Mouse (Mus musculus): ENCODE measurements around the gene Eif5. TPM values are rescaled to one million over a fixed set of nuclear protein-coding genes. Genes with fewer than 3 reads are reported as not detected.
A peak's percentile ranks its signal among the peaks of the same experiment; 100 is the strongest.

Gene Eif5
- polyA plus RNA-seq (2012; rRNA removed) = 280 and 283 TPM in 2 replicates

DNA sequence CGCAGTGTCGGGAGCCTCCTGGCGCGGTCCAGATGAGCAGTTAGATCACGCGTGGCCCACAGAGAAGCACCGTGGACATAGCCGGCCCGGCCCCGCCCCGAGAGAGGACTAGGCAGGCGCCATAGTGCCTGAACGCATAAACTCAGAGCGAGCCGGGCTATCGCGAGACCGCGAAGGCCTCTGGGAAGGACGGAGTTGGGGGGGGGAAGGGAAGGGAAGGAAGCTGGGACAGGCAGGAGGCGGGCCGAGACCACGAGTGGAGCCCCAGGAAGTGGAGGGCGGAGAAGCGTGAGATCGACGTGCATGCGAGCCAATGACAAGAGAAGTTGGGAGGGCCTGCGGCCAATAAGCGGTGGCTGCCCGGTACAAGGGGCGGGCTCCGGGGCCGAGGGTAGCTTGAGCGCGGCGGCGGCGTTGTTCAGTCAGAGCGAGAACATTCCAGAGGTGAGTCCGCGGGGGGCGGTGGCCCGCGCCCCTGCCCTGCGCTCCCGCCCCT is at the start of gene Eif5:
Gene Eif5 (plus strand): TSS at position 221 of the 496 bp plus-strand sequence.
- peaks cover 6% of the 10 kb centered on the region for H3K36me3 ChIP-seq (ENCODE audit: control insufficient read depth, insufficient read depth, low read length)
- TF ChIP-seq CTCF (IDR thresholded peaks at IDR 0.05; ENCODE audit: control insufficient read depth, insufficient read depth, insufficient replicate concordance, low read depth, low read length) = no peak
- peak; percentile 95 for TF ChIP-seq POLR2A (IDR thresholded peaks at IDR 0.05; ENCODE audit: control insufficient read depth, low read depth, low read length)
- H3K27me3 ChIP-seq (ENCODE audit: control insufficient read depth, insufficient read depth, low read length) = no peaks in the 10 kb centered on the region
- H3K4me1 ChIP-seq (ENCODE audit: control insufficient read depth, insufficient read depth, low read length) = peaks cover 9% of the 10 kb centered on the region; the same call in 1 of the 2 replicates
- peak within 1 kb of the TSS; percentile 97 for H3K27ac ChIP-seq (ENCODE audit: control insufficient read depth, insufficient read depth, low read depth, low read length)
- H3K4me3 ChIP-seq (ENCODE audit: control insufficient read depth, low read depth, low read length) = peak within 1 kb of the TSS; percentile 92

DNA sequence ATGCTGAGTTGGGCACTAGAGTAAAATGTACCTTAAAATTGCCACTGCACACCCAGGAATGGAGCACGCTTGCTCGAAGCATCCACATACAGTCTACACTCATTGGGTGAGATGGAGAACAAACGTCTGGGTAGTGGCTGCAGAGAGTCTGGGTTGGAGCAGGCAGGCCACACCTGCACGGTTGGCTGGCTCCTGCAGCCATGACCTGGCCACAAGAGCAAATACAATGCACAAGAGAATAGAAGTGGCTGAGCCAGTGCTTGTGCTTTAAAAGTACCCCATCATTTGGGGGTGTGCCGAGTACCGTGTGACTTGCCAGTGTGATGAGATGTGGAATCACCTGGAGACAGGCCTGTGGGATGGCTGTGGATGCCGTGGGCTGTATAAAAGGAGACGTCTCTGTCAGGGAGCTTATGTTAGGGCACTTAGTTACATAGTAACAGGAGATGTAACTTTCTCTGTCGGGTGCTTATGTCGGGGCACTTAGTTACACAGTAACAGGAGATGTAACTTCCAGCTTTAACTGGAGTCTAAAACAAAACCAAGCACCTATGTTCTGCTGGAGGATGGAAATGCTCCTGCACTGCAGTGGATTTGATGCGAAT is 48.5 kb upstream of the Eif5 start:
- H3K4me3 ChIP-seq (ENCODE audit: control insufficient read depth, low read depth, low read length) = no peak overlapping the region
- H3K27ac ChIP-seq (ENCODE audit: control insufficient read depth, insufficient read depth, low read depth, low read length) = no peak overlapping the region
- TF ChIP-seq POLR2A (IDR thresholded peaks at IDR 0.05; ENCODE audit: control insufficient read depth, low read depth, low read length) (no peak), CTCF (IDR thresholded peaks at IDR 0.05; ENCODE audit: control insufficient read depth, insufficient read depth, insufficient replicate concordance, low read depth, low read length) (no peak)
- H3K4me1 ChIP-seq (ENCODE audit: control insufficient read depth, insufficient read depth, low read length) = peaks cover 12% of the 10 kb centered on the region
- no peaks in the 10 kb centered on the region; the same call in 1 of the 2 replicates for H3K27me3 ChIP-seq (ENCODE audit: control insufficient read depth, insufficient read depth, low read length)
- no peaks in the 10 kb centered on the region for H3K36me3 ChIP-seq (ENCODE audit: control insufficient read depth, insufficient read depth, low read length)

DNA sequence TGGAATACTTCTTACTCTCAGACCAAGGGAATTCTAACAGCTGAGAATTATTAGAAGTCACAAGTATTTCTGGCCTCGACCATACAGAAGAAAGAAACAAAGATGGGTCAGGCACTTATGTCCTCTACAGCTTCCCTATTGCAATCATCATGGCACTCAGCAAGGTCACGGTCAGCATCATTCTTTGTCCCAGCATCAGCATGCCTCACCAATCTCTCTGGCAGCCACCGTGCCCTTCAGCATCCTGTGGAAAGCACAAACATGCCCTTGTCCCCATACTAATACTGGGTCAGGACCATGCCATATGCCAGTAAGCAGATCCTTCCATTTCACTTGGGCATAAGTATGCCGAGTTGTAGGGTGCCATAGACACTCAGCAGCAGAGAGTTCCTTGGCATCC is 42.9 kb upstream of the Eif5 start:
- Histone ChIP-seq H3K4me1 (ENCODE audit: control insufficient read depth, insufficient read depth, low read length) (peaks cover 5% of the 10 kb centered on the region), H3K27me3 (ENCODE audit: control insufficient read depth, insufficient read depth, low read length) (no peaks in the 10 kb centered on the region), H3K27ac (ENCODE audit: control insufficient read depth, insufficient read depth, low read depth, low read length) (no peak overlapping the region), H3K4me3 (ENCODE audit: control insufficient read depth, low read depth, low read length) (no peak overlapping the region), H3K36me3 (ENCODE audit: control insufficient read depth, insufficient read depth, low read length) (no peaks in the 10 kb centered on the region)
- TF ChIP-seq POLR2A (IDR thresholded peaks at IDR 0.05; ENCODE audit: control insufficient read depth, low read depth, low read length) = no peak
- TF ChIP-seq CTCF (IDR thresholded peaks at IDR 0.05; ENCODE audit: control insufficient read depth, insufficient read depth, insufficient replicate concordance, low read depth, low read length) = no peak

- TF ChIP-seq POLR2A (IDR thresholded peaks at IDR 0.05; ENCODE audit: control insufficient read depth, low read depth, low read length) = no peak
- TF ChIP-seq CTCF (IDR thresholded peaks at IDR 0.05; ENCODE audit: control insufficient read depth, insufficient read depth, insufficient replicate concordance, low read depth, low read length) = peak; percentile 78; the same call in 1 of the 2 replicates
- Histone ChIP-seq H3K27me3 (ENCODE audit: control insufficient read depth, insufficient read depth, low read length) (no peaks in the 10 kb centered on the region), H3K36me3 (ENCODE audit: control insufficient read depth, insufficient read depth, low read length) (no peaks in the 10 kb centered on the region), H3K4me3 (ENCODE audit: control insufficient read depth, low read depth, low read length) (no peak overlapping the region), H3K4me1 (ENCODE audit: control insufficient read depth, insufficient read depth, low read length) (peaks cover 12% of the 10 kb centered on the region), H3K27ac (ENCODE audit: control insufficient read depth, insufficient read depth, low read depth, low read length) (no peak overlapping the region)
These were observed 40.7 kb upstream of the Eif5 start for GRCm38 (mm10) chr12:111497076-111497475.

GRCm38 (mm10) chr12:111499617-111500016 is 38.2 kb upstream of the Eif5 start:
- Histone ChIP-seq H3K27ac (ENCODE audit: control insufficient read depth, insufficient read depth, low read depth, low read length) (no peak overlapping the region), H3K27me3 (ENCODE audit: control insufficient read depth, insufficient read depth, low read length) (no peaks in the 10 kb centered on the region)

GRCm38 (mm10) chr12:111500725-111501124 is 37.1 kb upstream of the Eif5 start:
- Histone ChIP-seq H3K4me3 (ENCODE audit: control insufficient read depth, low read depth, low read length) (peak overlapping the region; percentile 47), H3K27me3 (ENCODE audit: control insufficient read depth, insufficient read depth, low read length) (no peaks in the 10 kb centered on the region), H3K4me1 (ENCODE audit: control insufficient read depth, insufficient read depth, low read length) (peaks cover 12% of the 10 kb centered on the region), H3K27ac (ENCODE audit: control insufficient read depth, insufficient read depth, low read depth, low read length) (no peak overlapping the region), H3K36me3 (ENCODE audit: control insufficient read depth, insufficient read depth, low read length) (no peaks in the 10 kb centered on the region)
- TF ChIP-seq CTCF (IDR thresholded peaks at IDR 0.05; ENCODE audit: control insufficient read depth, insufficient read depth, insufficient replicate concordance, low read depth, low read length) (no peak), POLR2A (IDR thresholded peaks at IDR 0.05; ENCODE audit: control insufficient read depth, low read depth, low read length) (no peak)

More at GRCm38 (mm10) chr12:111499617-111500016, 38.2 kb upstream of the Eif5 start:
- no peaks in the 10 kb centered on the region for H3K36me3 ChIP-seq (ENCODE audit: control insufficient read depth, insufficient read depth, low read length)
- TF ChIP-seq CTCF (IDR thresholded peaks at IDR 0.05; ENCODE audit: control insufficient read depth, insufficient read depth, insufficient replicate concordance, low read depth, low read length) (no peak), POLR2A (IDR thresholded peaks at IDR 0.05; ENCODE audit: control insufficient read depth, low read depth, low read length) (no peak)
- peak overlapping the region; percentile 11; the same call in 1 of the 2 replicates for H3K4me3 ChIP-seq (ENCODE audit: control insufficient read depth, low read depth, low read length)
- peaks cover 12% of the 10 kb centered on the region for H3K4me1 ChIP-seq (ENCODE audit: control insufficient read depth, insufficient read depth, low read length)

GRCm38 (mm10) chr12:111503063-111503567 is 34.7 kb upstream of the Eif5 start:
- TF ChIP-seq POLR2A (IDR thresholded peaks at IDR 0.05; ENCODE audit: control insufficient read depth, low read depth, low read length) = no peak
- no peak for TF ChIP-seq CTCF (IDR thresholded peaks at IDR 0.05; ENCODE audit: control insufficient read depth, insufficient read depth, insufficient replicate concordance, low read depth, low read length)
- H3K27ac ChIP-seq (ENCODE audit: control insufficient read depth, insufficient read depth, low read depth, low read length) = no peak overlapping the region
- H3K4me1 ChIP-seq (ENCODE audit: control insufficient read depth, insufficient read depth, low read length) = peaks cover 7% of the 10 kb centered on the region

More at GRCm38 (mm10) chr12:111503063-111503567, 34.7 kb upstream of the Eif5 start:
- Histone ChIP-seq H3K4me3 (ENCODE audit: control insufficient read depth, low read depth, low read length) (no peak overlapping the region), H3K36me3 (ENCODE audit: control insufficient read depth, insufficient read depth, low read length) (no peaks in the 10 kb centered on the region), H3K27me3 (ENCODE audit: control insufficient read depth, insufficient read depth, low read length) (no peaks in the 10 kb centered on the region)

Measured in testis, adult 2 months (tissue).